Mouse (Mus musculus) gastrocnemius, adult 2 months (tissue): ENCODE results near the gene Abcc4. TPM values are rescaled to one million over a fixed set of nuclear protein-coding genes. Genes with fewer than 3 reads are reported as not detected.

ENCODE experiments used
- DNase-seq: peaks from one replicate; pipeline ENCODE4 v3.0.0; 2022
- H3K27ac ChIP-seq: fragments of 200-600 bp; 2 replicates; pipeline ENCODE4 v1.8.1; 2022; ENCODE audit warnings: mild to moderate bottlenecking
- H3K4me3 ChIP-seq: fragments of 200-600 bp; 2 replicates; pipeline ENCODE4 v1.8.1; 2022; ENCODE audit warnings: mild to moderate bottlenecking, moderate library complexity
- CTCF ChIP-seq: fragments of 200-600 bp; IDR thresholded peaks from 2 replicates; pipeline ENCODE4 v1.8.1; 2022; ENCODE audit warnings: antibody characterized with exemption, mild to moderate bottlenecking, moderate library complexity
- intact Hi-C: fragments of 180-260 bp; cut with DNase I; formaldehyde crosslinking; loops from one replicate; pipeline ENCODE4 v1.15.1; 2025
- total RNA-seq, 2 experiments: library from RNA; stranded (reverse); gene quantifications; 2 replicates each; pipeline ENCODE4 v1.2.3; 2021

Abcc4 gene
- total RNA-seq, 2 experiments from 2014 or later: 10.1 to 12.2 TPM

- intact Hi-C loops: no loop called here
- H3K4me3 ChIP-seq: no peak overlapping the region
- DNase-seq: no peak
- no peak for TF ChIP-seq CTCF
- no peak overlapping the region for H3K27ac ChIP-seq
These were observed 99.5 kb downstream of the Abcc4 start for GRCm38 (mm10) chr14:118606476-118606875.

GRCm38 (mm10) chr14:118604903-118605302 lies 101.1 kb downstream of the Abcc4 start:
- intact Hi-C loops: no loop called here
- no peak for DNase-seq
- TF ChIP-seq CTCF: peak; percentile 6; the same call in 1 of the 2 replicates
- Histone ChIP-seq H3K4me3 (no peak overlapping the region), H3K27ac (no peak overlapping the region)

- no peak overlapping the region for H3K4me3 ChIP-seq
- no peak for DNase-seq
- no peak for TF ChIP-seq CTCF
- no peak overlapping the region for H3K27ac ChIP-seq
- intact Hi-C loops: no loop called here
These were observed 104.0 kb downstream of the Abcc4 start for GRCm38 (mm10) chr14:118602031-118602430.

- Histone ChIP-seq H3K4me3 (no peak overlapping the region), H3K27ac (no peak overlapping the region)
- intact Hi-C loops: no loop called here
- DNase-seq: no peak
- TF ChIP-seq CTCF: no peak
These were observed 105.3 kb downstream of the Abcc4 start for GRCm38 (mm10) chr14:118600746-118601145.

- Histone ChIP-seq H3K27ac (no peak overlapping the region), H3K4me3 (no peak overlapping the region)
- TF ChIP-seq CTCF: no peak
- no peak for DNase-seq
- intact Hi-C loops: no loop called here
These were observed 107.3 kb downstream of the Abcc4 start for GRCm38 (mm10) chr14:118598757-118599156.

- Histone ChIP-seq H3K27ac (peak overlapping the region; percentile 16; the same call in 1 of the 2 replicates), H3K4me3 (peak overlapping the region; percentile 54)
- no peak for DNase-seq
- TF ChIP-seq CTCF: no peak
- intact Hi-C loops: no loop called here
These were observed 111.6 kb downstream of the Abcc4 start for GRCm38 (mm10) chr14:118594463-118594862.

- intact Hi-C loops: loop anchor here (2.0 kb wide), 2 partner anchors 383 to 433 kb away; no protein-coding TSS in a partner anchor
- peak; percentile 92 for TF ChIP-seq CTCF
- Histone ChIP-seq H3K4me3 (no peak overlapping the region; the same call in 1 of the 2 replicates), H3K27ac (no peak overlapping the region)
- DNase-seq: peak; percentile 77
These were observed 114.3 kb downstream of the Abcc4 start for GRCm38 (mm10) chr14:118591477-118592403.

- intact Hi-C loops: no loop called here
- TF ChIP-seq CTCF: no peak
- no peak for DNase-seq
- Histone ChIP-seq H3K27ac (no peak overlapping the region), H3K4me3 (no peak overlapping the region)
These were observed 123.6 kb downstream of the Abcc4 start for GRCm38 (mm10) chr14:118582333-118582941.

- no peak for TF ChIP-seq CTCF
- DNase-seq: no peak
- intact Hi-C loops: no loop called here
- Histone ChIP-seq H3K27ac (no peak overlapping the region), H3K4me3 (no peak overlapping the region)
These were observed 124.3 kb downstream of the Abcc4 start for GRCm38 (mm10) chr14:118581673-118582072.

- no peak for DNase-seq
- intact Hi-C loops: no loop called here
- Histone ChIP-seq H3K4me3 (no peak overlapping the region), H3K27ac (no peak overlapping the region)
- TF ChIP-seq CTCF: no peak
These were observed 126.8 kb downstream of the Abcc4 start for GRCm38 (mm10) chr14:118579013-118579728.

- TF ChIP-seq CTCF: no peak
- H3K27ac ChIP-seq: no peak overlapping the region
- no peak overlapping the region for H3K4me3 ChIP-seq
- intact Hi-C loops: no loop called here
- DNase-seq: no peak
These were observed 128.1 kb downstream of the Abcc4 start for GRCm38 (mm10) chr14:118577895-118578294.

GRCm38 (mm10) chr14:118572688-118573245 lies 133.3 kb downstream of the Abcc4 start:
- Histone ChIP-seq H3K27ac (no peak overlapping the region), H3K4me3 (no peak overlapping the region)
- TF ChIP-seq CTCF: no peak
- intact Hi-C loops: no loop called here
- no peak for DNase-seq

GRCm38 (mm10) chr14:118569586-118569985 lies 136.4 kb downstream of the Abcc4 start:
- H3K27ac ChIP-seq: no peak overlapping the region
- intact Hi-C loops: no loop called here
- H3K4me3 ChIP-seq: no peak overlapping the region
- no peak for TF ChIP-seq CTCF
- no peak for DNase-seq
